Mouse (Mus musculus): ENCODE measurements at regions not wholly inside any gene's neighbourhood (a gene's known extent, or its start where the extent isn't known, plus 50 kb on each side); places are given as distances from the start of the nearest gene placed in this dataset.

GRCm38 (mm10) chr8:66782656-66783055, 77.4 kb upstream of the Naf1 start:
- Histone ChIP-seq H3K4me2 (no peak overlapping the region), H3K4me3 (no peak overlapping the region), H3K27me3 (no peaks in the 10 kb centered on the region), H3K27ac (no peak overlapping the region), H3K4me1 (replicated peaks) (no peaks in the 10 kb centered on the region), H3K36me3 (no peaks in the 10 kb centered on the region), H3K9me3 (replicated peaks) (no peaks in the 10 kb centered on the region), H3K9ac (no peak overlapping the region)
- no peak for ATAC-seq (replicated peaks; ENCODE audit: insufficient number of reproducible peaks, insufficient read depth, low FRiP score, low read depth)
- 67% methylated on average over 2 of the region's 2 CpGs for WGBS

GRCm38 (mm10) chr8:66785996-66786395, 74.0 kb upstream of the Naf1 start:
- 58% methylated on average over 3 of the region's 3 CpGs for WGBS

More at GRCm38 (mm10) chr8:66785996-66786395, 74.0 kb upstream of the Naf1 start:
- H3K27ac ChIP-seq: no peak overlapping the region
- no peak overlapping the region for H3K9ac ChIP-seq
- H3K4me1 ChIP-seq (replicated peaks): no peaks in the 10 kb centered on the region
- H3K4me3 ChIP-seq: no peak overlapping the region
- ATAC-seq (replicated peaks; ENCODE audit: insufficient number of reproducible peaks, insufficient read depth, low FRiP score, low read depth): no peak
- H3K9me3 ChIP-seq (replicated peaks): no peaks in the 10 kb centered on the region
- H3K36me3 ChIP-seq: no peaks in the 10 kb centered on the region
- no peak overlapping the region for H3K4me2 ChIP-seq
- H3K27me3 ChIP-seq: no peaks in the 10 kb centered on the region
